Mouse (Mus musculus): ENCODE measurements around the gene Gpc3. TPM values are rescaled to one million over a fixed set of nuclear protein-coding genes. Genes with fewer than 3 reads are reported as not detected.

Gpc3 gene
- polyA plus RNA-seq, 1 experiment from 2014 or later, result 634 TPM

- WGBS, result 51% methylated on average over 6 of the region's 6 CpGs
- Histone ChIP-seq H3K9me3 (ENCODE audit: control insufficient read depth, low read length) (no peaks in the 10 kb centered on the region), H3K27me3 (replicated peaks; ENCODE audit: control insufficient read depth, insufficient read depth, low read length) (no peaks in the 10 kb centered on the region), H3K4me1 (replicated peaks; ENCODE audit: control insufficient read depth, insufficient read depth, low read length) (peaks cover 11% of the 10 kb centered on the region; the same call in 1 of the 2 replicates), H3K36me3 (ENCODE audit: control insufficient read depth, insufficient read depth, low read length) (no peaks in the 10 kb centered on the region), H3K27ac (ENCODE audit: low read depth) (no peak overlapping the region), H3K4me2 (ENCODE audit: low read length) (no peak overlapping the region), H3K9ac (ENCODE audit: low read length) (no peak overlapping the region), H3K4me3 (ENCODE audit: low read depth, low read length) (no peak overlapping the region)
- ATAC-seq (replicated peaks; ENCODE audit: low FRiP score, low TSS enrichment, low read depth) (no peak), DNase-seq (ENCODE audit: low spot score) (no peak)
These were observed 20.2 kb upstream of the Gpc3 start for GRCm38 (mm10) chrX:52633976-52634375.

GRCm38 (mm10) chrX:52632688-52633324 is 19.1 kb upstream of the Gpc3 start:
- H3K27me3 ChIP-seq (replicated peaks; ENCODE audit: control insufficient read depth, insufficient read depth, low read length), result no peaks in the 10 kb centered on the region
- H3K27ac ChIP-seq (ENCODE audit: low read depth), result no peak overlapping the region; the same call in 1 of the 2 replicates
- no peak for DNase-seq (ENCODE audit: low spot score)
- no peak for ATAC-seq (replicated peaks; ENCODE audit: low FRiP score, low TSS enrichment, low read depth)
- no peak overlapping the region for H3K4me3 ChIP-seq (ENCODE audit: low read depth, low read length)
- peaks cover 15% of the 10 kb centered on the region; the same call in 1 of the 2 replicates for H3K4me1 ChIP-seq (replicated peaks; ENCODE audit: control insufficient read depth, insufficient read depth, low read length)
- whole genome bisulfite sequencing, result 27% methylated on average over 7 of the region's 7 CpGs
- no peak overlapping the region for H3K9ac ChIP-seq (ENCODE audit: low read length)
- H3K36me3 ChIP-seq (ENCODE audit: control insufficient read depth, insufficient read depth, low read length), result no peaks in the 10 kb centered on the region
- no peaks in the 10 kb centered on the region for H3K9me3 ChIP-seq (ENCODE audit: control insufficient read depth, low read length)
- no peak overlapping the region for H3K4me2 ChIP-seq (ENCODE audit: low read length)

- H3K9me3 ChIP-seq (ENCODE audit: control insufficient read depth, low read length), result no peaks in the 10 kb centered on the region
- H3K27me3 ChIP-seq (replicated peaks; ENCODE audit: control insufficient read depth, insufficient read depth, low read length), result no peaks in the 10 kb centered on the region
- H3K9ac ChIP-seq (ENCODE audit: low read length), result no peak overlapping the region
- peaks cover 15% of the 10 kb centered on the region; the same call in 1 of the 2 replicates for H3K4me1 ChIP-seq (replicated peaks; ENCODE audit: control insufficient read depth, insufficient read depth, low read length)
- DNase-seq (ENCODE audit: low spot score) (no peak), ATAC-seq (replicated peaks; ENCODE audit: low FRiP score, low TSS enrichment, low read depth) (no peak)
- H3K4me3 ChIP-seq (ENCODE audit: low read depth, low read length), result no peak overlapping the region
- no peak overlapping the region for H3K4me2 ChIP-seq (ENCODE audit: low read length)
- peak overlapping the region; percentile 87 for H3K27ac ChIP-seq (ENCODE audit: low read depth)
- H3K36me3 ChIP-seq (ENCODE audit: control insufficient read depth, insufficient read depth, low read length), result no peaks in the 10 kb centered on the region
- WGBS, result 43% methylated on average over 5 of the region's 6 CpGs
These were observed 13.4 kb upstream of the Gpc3 start for GRCm38 (mm10) chrX:52626963-52627716.

- Histone ChIP-seq H3K4me2 (ENCODE audit: low read length) (no peak overlapping the region), H3K9me3 (ENCODE audit: control insufficient read depth, low read length) (no peaks in the 10 kb centered on the region), H3K4me3 (ENCODE audit: low read depth, low read length) (no peak overlapping the region), H3K27me3 (replicated peaks; ENCODE audit: control insufficient read depth, insufficient read depth, low read length) (0 out of 2 replicates have a peak, but pooled peaks cover 2% of the 10 kb centered on the region), H3K4me1 (replicated peaks; ENCODE audit: control insufficient read depth, insufficient read depth, low read length) (peaks cover 11% of the 10 kb centered on the region), H3K9ac (ENCODE audit: low read length) (no peak overlapping the region), H3K36me3 (ENCODE audit: control insufficient read depth, insufficient read depth, low read length) (no peaks in the 10 kb centered on the region), H3K27ac (ENCODE audit: low read depth) (no peak overlapping the region)
- DNase-seq (ENCODE audit: low spot score) (no peak), ATAC-seq (replicated peaks; ENCODE audit: low FRiP score, low TSS enrichment, low read depth) (no peak)
- WGBS, result 27% methylated on average over 3 of the region's 3 CpGs
These were observed 4.1 kb upstream of the Gpc3 start for GRCm38 (mm10) chrX:52617813-52618212.

- H3K9me3 ChIP-seq (ENCODE audit: control insufficient read depth, low read length), result no peaks in the 10 kb centered on the region
- H3K36me3 ChIP-seq (ENCODE audit: control insufficient read depth, insufficient read depth, low read length), result no peaks in the 10 kb centered on the region
- ATAC-seq (replicated peaks; ENCODE audit: low FRiP score, low TSS enrichment, low read depth), result no peak
- H3K27ac ChIP-seq (ENCODE audit: low read depth), result no peak overlapping the region
- H3K9ac ChIP-seq (ENCODE audit: low read length), result no peak overlapping the region
- H3K27me3 ChIP-seq (replicated peaks; ENCODE audit: control insufficient read depth, insufficient read depth, low read length), result 0 out of 2 replicates have a peak, but pooled peaks cover 2% of the 10 kb centered on the region
- H3K4me3 ChIP-seq (ENCODE audit: low read depth, low read length), result no peak overlapping the region
- H3K4me2 ChIP-seq (ENCODE audit: low read length), result no peak overlapping the region
- peaks cover 11% of the 10 kb centered on the region for H3K4me1 ChIP-seq (replicated peaks; ENCODE audit: control insufficient read depth, insufficient read depth, low read length)
- 33% methylated on average over 5 of the region's 5 CpGs for WGBS
- no peak for DNase-seq (ENCODE audit: low spot score)
These were observed 2.4 kb upstream of the Gpc3 start for GRCm38 (mm10) chrX:52616152-52616551.

- 0 out of 2 replicates have a peak, but pooled peaks cover 2% of the 10 kb centered on the region for H3K27me3 ChIP-seq (replicated peaks; ENCODE audit: control insufficient read depth, insufficient read depth, low read length)
- no peak for DNase-seq (ENCODE audit: low spot score)
- H3K27ac ChIP-seq (ENCODE audit: low read depth), result peak overlapping the region; percentile 79
- H3K9me3 ChIP-seq (ENCODE audit: control insufficient read depth, low read length), result no peaks in the 10 kb centered on the region
- no peaks in the 10 kb centered on the region for H3K36me3 ChIP-seq (ENCODE audit: control insufficient read depth, insufficient read depth, low read length)
- H3K9ac ChIP-seq (ENCODE audit: low read length), result peak overlapping the region; percentile 16; the same call in 1 of the 2 replicates
- 21% methylated on average over 18 of the region's 23 CpGs for WGBS
- peak overlapping the region; percentile 55 for H3K4me2 ChIP-seq (ENCODE audit: low read length)
- peak; percentile 95 for ATAC-seq (replicated peaks; ENCODE audit: low FRiP score, low TSS enrichment, low read depth)
- peak overlapping the region; percentile 55 for H3K4me3 ChIP-seq (ENCODE audit: low read depth, low read length)
- peaks cover 11% of the 10 kb centered on the region for H3K4me1 ChIP-seq (replicated peaks; ENCODE audit: control insufficient read depth, insufficient read depth, low read length)
These were observed 256 bp upstream of the Gpc3 start for GRCm38 (mm10) chrX:52614031-52614381.

- Histone ChIP-seq H3K4me3 (ENCODE audit: low read depth, low read length) (peak overlapping the region; percentile 55), H3K9me3 (ENCODE audit: control insufficient read depth, low read length) (no peaks in the 10 kb centered on the region), H3K4me1 (replicated peaks; ENCODE audit: control insufficient read depth, insufficient read depth, low read length) (peaks cover 11% of the 10 kb centered on the region), H3K4me2 (ENCODE audit: low read length) (peak overlapping the region; percentile 55), H3K27ac (ENCODE audit: low read depth) (peak overlapping the region; percentile 79), H3K27me3 (replicated peaks; ENCODE audit: control insufficient read depth, insufficient read depth, low read length) (0 out of 2 replicates have a peak, but pooled peaks cover 2% of the 10 kb centered on the region), H3K36me3 (ENCODE audit: control insufficient read depth, insufficient read depth, low read length) (no peaks in the 10 kb centered on the region), H3K9ac (ENCODE audit: low read length) (peak overlapping the region; percentile 64)
- ATAC-seq (replicated peaks; ENCODE audit: low FRiP score, low TSS enrichment, low read depth) (no peak), DNase-seq (ENCODE audit: low spot score) (no peak)
- 18% methylated on average over 12 of the region's 12 CpGs for WGBS
These were observed 944 bp downstream of the Gpc3 start for GRCm38 (mm10) chrX:52612806-52613205.

- H3K9ac ChIP-seq (ENCODE audit: low read length), result peak overlapping the region; percentile 64
- no peak for DNase-seq (ENCODE audit: low spot score)
- H3K27ac ChIP-seq (ENCODE audit: low read depth), result peak overlapping the region; percentile 79
- peaks cover 6% of the 10 kb centered on the region; the same call in 1 of the 2 replicates for H3K4me1 ChIP-seq (replicated peaks; ENCODE audit: control insufficient read depth, insufficient read depth, low read length)
- H3K36me3 ChIP-seq (ENCODE audit: control insufficient read depth, insufficient read depth, low read length), result no peaks in the 10 kb centered on the region
- WGBS, result 12% methylated on average over 28 of the region's 28 CpGs
- no peak for ATAC-seq (replicated peaks; ENCODE audit: low FRiP score, low TSS enrichment, low read depth)
- H3K4me3 ChIP-seq (ENCODE audit: low read depth, low read length), result peak overlapping the region; percentile 55
- peak overlapping the region; percentile 55 for H3K4me2 ChIP-seq (ENCODE audit: low read length)
- no peaks in the 10 kb centered on the region for H3K9me3 ChIP-seq (ENCODE audit: control insufficient read depth, low read length)
- H3K27me3 ChIP-seq (replicated peaks; ENCODE audit: control insufficient read depth, insufficient read depth, low read length), result 0 out of 2 replicates have a peak, but pooled peaks cover 2% of the 10 kb centered on the region
These were observed 1.6 kb downstream of the Gpc3 start for GRCm38 (mm10) chrX:52611987-52612670.

All from intestine, embryonic 14.5 days (tissue).